Mouse (Mus musculus): ENCODE measurements around the gene Herc3. TPM values are rescaled to one million over a fixed set of nuclear protein-coding genes. Genes with fewer than 3 reads are reported as not detected.

Herc3 gene
- total and polyA plus RNA-seq, 3 experiments: 0.35 to 5.8 (median 0.53) TPM

- TF ChIP-seq GATA1 (IDR thresholded peaks at IDR 0.05; ENCODE audit: borderline replicate concordance, low read length) (no peak), POLR2AphosphoS5 (IDR thresholded peaks at IDR 0.05; ENCODE audit: insufficient replicate concordance, low read depth, low read length) (no peak), GATA2 (IDR thresholded peaks at IDR 0.05; ENCODE audit: borderline replicate concordance, low read depth, low read length) (no peak), CTCF (IDR thresholded peaks at IDR 0.05; ENCODE audit: low read depth, low read length) (no peak), TAL1 (conservative IDR thresholded peaks at IDR 0.05; ENCODE audit: low read depth, low read length) (no peak)
- ATAC-seq (ENCODE audit: extremely low read depth, insufficient number of reproducible peaks, low FRiP score, poor library complexity, severe bottlenecking) (no peak), DNase-seq (ENCODE audit: low spot score) (no peak)
- H3K9me3 ChIP-seq (replicated peaks): no peaks in the 10 kb centered on the region
- H3K4me3 ChIP-seq (ENCODE audit: low read depth, low read length): no peak overlapping the region
- no peaks in the 10 kb centered on the region for H3K36me3 ChIP-seq (replicated peaks)
- H3K4me1 ChIP-seq (ENCODE audit: insufficient read depth, low read depth, low read length): no peaks in the 10 kb centered on the region
- no peaks in the 10 kb centered on the region for H3K27me3 ChIP-seq (ENCODE audit: insufficient read depth, low read length)
Observed at GRCm38 (mm10) chr6:58960523-58960922, 129.3 kb downstream of the Herc3 start.

- DNase-seq (ENCODE audit: low spot score): no peak
Observed at GRCm38 (mm10) chr6:58962691-58963090, 131.4 kb downstream of the Herc3 start.

GRCm38 (mm10) chr6:58964091-58964490 lies 132.8 kb downstream of the Herc3 start:
- ATAC-seq (ENCODE audit: extremely low read depth, insufficient number of reproducible peaks, low FRiP score, poor library complexity, severe bottlenecking): no peak
- TF ChIP-seq POLR2AphosphoS5 (IDR thresholded peaks at IDR 0.05; ENCODE audit: insufficient replicate concordance, low read depth, low read length) (no peak), GATA1 (IDR thresholded peaks at IDR 0.05; ENCODE audit: borderline replicate concordance, low read length) (no peak), TAL1 (conservative IDR thresholded peaks at IDR 0.05; ENCODE audit: low read depth, low read length) (no peak), GATA2 (IDR thresholded peaks at IDR 0.05; ENCODE audit: borderline replicate concordance, low read depth, low read length) (no peak), CTCF (IDR thresholded peaks at IDR 0.05; ENCODE audit: low read depth, low read length) (no peak)
- no peaks in the 10 kb centered on the region for H3K9me3 ChIP-seq (replicated peaks)
- H3K36me3 ChIP-seq (replicated peaks): no peaks in the 10 kb centered on the region
- no peak for DNase-seq (ENCODE audit: low spot score)
- no peaks in the 10 kb centered on the region for H3K4me1 ChIP-seq (ENCODE audit: insufficient read depth, low read depth, low read length)
- H3K27me3 ChIP-seq (ENCODE audit: insufficient read depth, low read length): no peaks in the 10 kb centered on the region; the same call in 1 of the 2 replicates
- H3K4me3 ChIP-seq (ENCODE audit: low read depth, low read length): no peak overlapping the region

More at GRCm38 (mm10) chr6:58962691-58963090, 131.4 kb downstream of the Herc3 start:
- no peak for ATAC-seq (ENCODE audit: extremely low read depth, insufficient number of reproducible peaks, low FRiP score, poor library complexity, severe bottlenecking)
- TF ChIP-seq CTCF (IDR thresholded peaks at IDR 0.05; ENCODE audit: low read depth, low read length) (no peak), TAL1 (conservative IDR thresholded peaks at IDR 0.05; ENCODE audit: low read depth, low read length) (no peak), GATA2 (IDR thresholded peaks at IDR 0.05; ENCODE audit: borderline replicate concordance, low read depth, low read length) (no peak), POLR2AphosphoS5 (IDR thresholded peaks at IDR 0.05; ENCODE audit: insufficient replicate concordance, low read depth, low read length) (no peak), GATA1 (IDR thresholded peaks at IDR 0.05; ENCODE audit: borderline replicate concordance, low read length) (no peak)
- H3K27me3 ChIP-seq (ENCODE audit: insufficient read depth, low read length): no peaks in the 10 kb centered on the region
- no peaks in the 10 kb centered on the region for H3K9me3 ChIP-seq (replicated peaks)
- no peaks in the 10 kb centered on the region for H3K4me1 ChIP-seq (ENCODE audit: insufficient read depth, low read depth, low read length)
- no peak overlapping the region for H3K4me3 ChIP-seq (ENCODE audit: low read depth, low read length)
- no peaks in the 10 kb centered on the region for H3K36me3 ChIP-seq (replicated peaks)

GRCm38 (mm10) chr6:58964565-58964964 lies 133.3 kb downstream of the Herc3 start:
- H3K36me3 ChIP-seq (replicated peaks): no peaks in the 10 kb centered on the region
- H3K9me3 ChIP-seq (replicated peaks): no peaks in the 10 kb centered on the region
- DNase-seq (ENCODE audit: low spot score) (no peak), ATAC-seq (ENCODE audit: extremely low read depth, insufficient number of reproducible peaks, low FRiP score, poor library complexity, severe bottlenecking) (no peak)
- no peaks in the 10 kb centered on the region; the same call in 1 of the 2 replicates for H3K27me3 ChIP-seq (ENCODE audit: insufficient read depth, low read length)
- TF ChIP-seq CTCF (IDR thresholded peaks at IDR 0.05; ENCODE audit: low read depth, low read length) (no peak), POLR2AphosphoS5 (IDR thresholded peaks at IDR 0.05; ENCODE audit: insufficient replicate concordance, low read depth, low read length) (no peak), TAL1 (conservative IDR thresholded peaks at IDR 0.05; ENCODE audit: low read depth, low read length) (no peak), GATA1 (IDR thresholded peaks at IDR 0.05; ENCODE audit: borderline replicate concordance, low read length) (no peak), GATA2 (IDR thresholded peaks at IDR 0.05; ENCODE audit: borderline replicate concordance, low read depth, low read length) (no peak)
- H3K4me1 ChIP-seq (ENCODE audit: insufficient read depth, low read depth, low read length): no peaks in the 10 kb centered on the region
- H3K4me3 ChIP-seq (ENCODE audit: low read depth, low read length): no peak overlapping the region

GRCm38 (mm10) chr6:58965071-58965831 lies 134.0 kb downstream of the Herc3 start:
- ATAC-seq (ENCODE audit: extremely low read depth, insufficient number of reproducible peaks, low FRiP score, poor library complexity, severe bottlenecking) (no peak), DNase-seq (ENCODE audit: low spot score) (no peak)
- no peaks in the 10 kb centered on the region for H3K36me3 ChIP-seq (replicated peaks)
- no peaks in the 10 kb centered on the region; the same call in 1 of the 2 replicates for H3K27me3 ChIP-seq (ENCODE audit: insufficient read depth, low read length)
- TF ChIP-seq GATA2 (IDR thresholded peaks at IDR 0.05; ENCODE audit: borderline replicate concordance, low read depth, low read length) (no peak), POLR2AphosphoS5 (IDR thresholded peaks at IDR 0.05; ENCODE audit: insufficient replicate concordance, low read depth, low read length) (no peak), GATA1 (IDR thresholded peaks at IDR 0.05; ENCODE audit: borderline replicate concordance, low read length) (no peak), TAL1 (conservative IDR thresholded peaks at IDR 0.05; ENCODE audit: low read depth, low read length) (no peak), CTCF (IDR thresholded peaks at IDR 0.05; ENCODE audit: low read depth, low read length) (no peak)
- H3K4me1 ChIP-seq (ENCODE audit: insufficient read depth, low read depth, low read length): no peaks in the 10 kb centered on the region
- H3K4me3 ChIP-seq (ENCODE audit: low read depth, low read length): no peak overlapping the region
- no peaks in the 10 kb centered on the region for H3K9me3 ChIP-seq (replicated peaks)

- no peak for TF ChIP-seq TAL1 (conservative IDR thresholded peaks at IDR 0.05; ENCODE audit: low read depth, low read length)
- no peak for TF ChIP-seq GATA2 (IDR thresholded peaks at IDR 0.05; ENCODE audit: borderline replicate concordance, low read depth, low read length)
- TF ChIP-seq GATA1 (IDR thresholded peaks at IDR 0.05; ENCODE audit: borderline replicate concordance, low read length): no peak
- no peak for TF ChIP-seq CTCF (IDR thresholded peaks at IDR 0.05; ENCODE audit: low read depth, low read length)
- TF ChIP-seq POLR2AphosphoS5 (IDR thresholded peaks at IDR 0.05; ENCODE audit: insufficient replicate concordance, low read depth, low read length): no peak
- ATAC-seq (ENCODE audit: extremely low read depth, insufficient number of reproducible peaks, low FRiP score, poor library complexity, severe bottlenecking): no peak
- Histone ChIP-seq H3K4me3 (ENCODE audit: low read depth, low read length) (no peak overlapping the region), H3K36me3 (replicated peaks) (no peaks in the 10 kb centered on the region), H3K27me3 (ENCODE audit: insufficient read depth, low read length) (no peaks in the 10 kb centered on the region; the same call in 1 of the 2 replicates), H3K4me1 (ENCODE audit: insufficient read depth, low read depth, low read length) (no peaks in the 10 kb centered on the region), H3K9me3 (replicated peaks) (no peaks in the 10 kb centered on the region)
- DNase-seq (ENCODE audit: low spot score): no peak
Observed at GRCm38 (mm10) chr6:58968272-58968671, 137.0 kb downstream of the Herc3 start.

Other genes starting within 250 kb of the Herc3 start
- 218 and 223 TPM in 2 replicates for gene Abcg2, start 246.9 kb upstream of the Herc3 start, total RNA-seq (2014; fragmentation: Nextera tagmentation)
- 199 and 254 TPM in 2 replicates for gene Abcg2, start 246.9 kb upstream of the Herc3 start, total RNA-seq (2017)
- 12.3 and 26.6 TPM in 2 replicates for gene Abcg2, start 246.9 kb upstream of the Herc3 start, polyA plus RNA-seq (2012)
- gene Nap1l5, start 75.6 kb downstream of the Herc3 start, total RNA-seq (2014; fragmentation: Nextera tagmentation): not detected in 2 replicates
- gene Nap1l5, start 75.6 kb downstream of the Herc3 start, total RNA-seq (2017): not detected in 2 replicates
- not detected in 2 replicates for gene Nap1l5, start 75.6 kb downstream of the Herc3 start, polyA plus RNA-seq (2012)
- gene Fam13a, start 193.1 kb downstream of the Herc3 start, total RNA-seq (2014; fragmentation: Nextera tagmentation): not detected in 2 replicates
- 0.33 and 0.41 TPM in 2 replicates for gene Fam13a, start 193.1 kb downstream of the Herc3 start, total RNA-seq (2017)
- not detected in 2 replicates for gene Fam13a, start 193.1 kb downstream of the Herc3 start, polyA plus RNA-seq (2012)

All from G1E (cell line).